Mouse (Mus musculus): ENCODE measurements around the gene Tbx19. TPM values are rescaled to one million over a fixed set of nuclear protein-coding genes. Genes with fewer than 3 reads are reported as not detected.

Tbx19 gene
- total and polyA plus RNA-seq, 3 experiments: 0.04 to 0.66 (median 0.44) TPM

GRCm38 (mm10) chr1:165194662-165195013 lies 34.1 kb upstream of the Tbx19 start:
- Histone ChIP-seq H3K27ac (ENCODE audit: insufficient read depth, low read depth) (peak overlapping the region; percentile 58), H3K4me3 (replicated peaks in 1 of 3; ENCODE audit: low read depth in 2 of 3, low read length in 2 of 3, poor library complexity in 1 of 3) (peak overlapping the region; percentile 17 to 92 (median 73)), H3K9me3 (replicated peaks; ENCODE audit: low read length) (no peaks in the 10 kb centered on the region), H3K9ac (ENCODE audit: insufficient read depth, low read depth) (peak overlapping the region; percentile 49; the same call in 1 of the 2 replicates), H3K79me2 (replicated peaks; ENCODE audit: control insufficient read depth, extremely low read depth, insufficient read depth, poor library complexity, severe bottlenecking) (peaks cover 28% of the 10 kb centered on the region), H3K36me3 (replicated peaks in 1 of 2; ENCODE audit: control insufficient read depth in 1 of 2, insufficient read depth in 1 of 2, low read length in 1 of 2) (peaks cover 2 to 15% of the 10 kb centered on the region in 2 experiments), H3K4me1 (ENCODE audit: control insufficient read depth in 1 of 2, insufficient read depth in 2 of 2) (peaks cover 21 to 38% of the 10 kb centered on the region in 2 experiments), H3K4me2 (ENCODE audit: insufficient read depth, low read depth, poor library complexity, severe bottlenecking) (peak overlapping the region; percentile 24), H3K27me3 (replicated peaks) (no peaks in the 10 kb centered on the region)
- TF ChIP-seq MAZ (IDR thresholded peaks at IDR 0.05; ENCODE audit: low read depth, low read length) (no peak), EP300 (IDR thresholded peaks at IDR 0.05; ENCODE audit: low read length) (0 out of 2 replicates have a peak, but pooled peaks have one; percentile 10)
- dilution Hi-C loops (cut with MboI; ENCODE audit: extremely low pct_ligation_motif_present, extremely low pct_unique_long_range_greater_than_20kb, low sequenced_read_pairs) (no loop called here), in situ Hi-C loops (cut with MboI; ENCODE audit: low pct_ligation_motif_present, low pct_unique_long_range_greater_than_20kb, low sequenced_read_pairs) (no loop called here)
- DNase-seq (ENCODE audit: extremely low read depth): no peak

GRCm38 (mm10) chr1:165193880-165194661 lies 33.5 kb upstream of the Tbx19 start, which contains the start of gene Sft2d2:
Sft2d2 (minus strand) TSS chr1:165194438.
- H3K9ac ChIP-seq (ENCODE audit: insufficient read depth, low read depth): peak within 1 kb of the TSS; percentile 93
- peak within 1 kb of the TSS; percentile 85 for H3K4me2 ChIP-seq (ENCODE audit: insufficient read depth, low read depth, poor library complexity, severe bottlenecking)
- H3K36me3 ChIP-seq (replicated peaks in 1 of 2; ENCODE audit: control insufficient read depth in 1 of 2, insufficient read depth in 1 of 2, low read length in 1 of 2): peaks cover 2 to 16% of the 10 kb centered on the region in 2 experiments
- H3K9me3 ChIP-seq (replicated peaks; ENCODE audit: low read length): no peaks in the 10 kb centered on the region
- peaks cover 34% of the 10 kb centered on the region for H3K79me2 ChIP-seq (replicated peaks; ENCODE audit: control insufficient read depth, extremely low read depth, insufficient read depth, poor library complexity, severe bottlenecking)
- H3K27me3 ChIP-seq (replicated peaks): no peaks in the 10 kb centered on the region
- dilution Hi-C loops (cut with MboI; ENCODE audit: extremely low pct_ligation_motif_present, extremely low pct_unique_long_range_greater_than_20kb, low sequenced_read_pairs): no loop called here
- peak within 1 kb of the TSS; percentile 73 to 92 (median 79) for H3K4me3 ChIP-seq (replicated peaks in 1 of 3; ENCODE audit: low read depth in 2 of 3, low read length in 2 of 3, poor library complexity in 1 of 3)
- peak; percentile 90 for DNase-seq (ENCODE audit: extremely low read depth)
- in situ Hi-C loops (cut with MboI; ENCODE audit: low pct_ligation_motif_present, low pct_unique_long_range_greater_than_20kb, low sequenced_read_pairs): no loop called here
- H3K4me1 ChIP-seq (ENCODE audit: control insufficient read depth in 1 of 2, insufficient read depth in 2 of 2): peaks cover 25 to 43% of the 10 kb centered on the region in 2 experiments
- H3K27ac ChIP-seq (ENCODE audit: insufficient read depth, low read depth): peak within 1 kb of the TSS; percentile 58
- TF ChIP-seq GABPA (IDR thresholded peaks at IDR 0.05; ENCODE audit: insufficient replicate concordance, low read depth, low read length) (no peak), MXI1 (IDR thresholded peaks at IDR 0.05; ENCODE audit: low read depth, low read length) (peak; percentile 89), MAFK (IDR thresholded peaks at IDR 0.05; ENCODE audit: insufficient replicate concordance, low read length) (no peak), PAX5 (IDR thresholded peaks at IDR 0.05; ENCODE audit: low read length) (no peak), ZKSCAN1 (IDR thresholded peaks at IDR 0.05; ENCODE audit: borderline replicate concordance, low read depth, low read length) (no peak), JUND (conservative IDR thresholded peaks at IDR 0.05; ENCODE audit: low read depth, low read length) (no peak), USF2 (conservative IDR thresholded peaks at IDR 0.05; ENCODE audit: low read depth, low read length) (no peak), MAZ (IDR thresholded peaks at IDR 0.05; ENCODE audit: low read depth, low read length) (peak; percentile 66; the same call in 1 of the 2 replicates), MYC (IDR thresholded peaks at IDR 0.05; ENCODE audit: low read depth, low read length) (peak; percentile 82), UBTF (IDR thresholded peaks at IDR 0.05; ENCODE audit: low read depth, low read length) (0 out of 2 replicates have a peak, but pooled peaks have one; percentile 52), ZMIZ1 (IDR thresholded peaks at IDR 0.05; ENCODE audit: low read depth, low read length) (peak; percentile 80), JUN (IDR thresholded peaks at IDR 0.05; ENCODE audit: insufficient read depth, low read depth, low read length) (no peak), CHD2 (IDR thresholded peaks at IDR 0.05; ENCODE audit: low read length) (no peak), IRF4 (IDR thresholded peaks at IDR 0.05; ENCODE audit: low read depth, low read length) (peak; percentile 17; the same call in 1 of the 2 replicates), RAD21 (IDR thresholded peaks at IDR 0.05; ENCODE audit: low read depth, low read length) (peak; percentile 28), SMC3 (IDR thresholded peaks at IDR 0.05; ENCODE audit: low read depth, low read length) (peak; percentile 19; the same call in 1 of the 2 replicates), NELFE (IDR thresholded peaks at IDR 0.05; ENCODE audit: low read depth, low read length) (peak; percentile 82), ELF1 (IDR thresholded peaks at IDR 0.05; ENCODE audit: low read depth, low read length) (peak; percentile 98), BHLHE40 (IDR thresholded peaks at IDR 0.05; ENCODE audit: low read depth, low read length) (peak; percentile 71), KAT2A (IDR thresholded peaks at IDR 0.05; ENCODE audit: insufficient replicate concordance, low read length) (no peak), USF1 (IDR thresholded peaks at IDR 0.05; ENCODE audit: low read depth, low read length) (peak; percentile 32; the same call in 1 of the 2 replicates), POLR2AphosphoS2 (IDR thresholded peaks at IDR 0.05; ENCODE audit: low read depth, low read length) (no peak), ZNF384 (IDR thresholded peaks at IDR 0.05; ENCODE audit: low read depth, low read length) (peak; percentile 11; the same call in 1 of the 2 replicates), MAX (IDR thresholded peaks at IDR 0.05; ENCODE audit: low read length) (peak; percentile 85), RCOR1 (conservative IDR thresholded peaks at IDR 0.05; ENCODE audit: low read depth, low read length) (no peak), SIN3A (IDR thresholded peaks at IDR 0.05; ENCODE audit: low read length) (peak; percentile 88), MEF2A (IDR thresholded peaks at IDR 0.05; ENCODE audit: borderline replicate concordance, low read depth, low read length) (peak; percentile 54; the same call in 1 of the 2 replicates), TCF12 (IDR thresholded peaks at IDR 0.05; ENCODE audit: low read depth, low read length) (peak; percentile 84), TBP (conservative IDR thresholded peaks at IDR 0.05; ENCODE audit: low read depth, low read length) (0 out of 2 replicates have a peak, but pooled peaks have one; percentile 26)
